Mouse (Mus musculus): ENCODE measurements at regions not wholly inside any gene's neighbourhood (a gene's known extent, or its start where the extent isn't known, plus 50 kb on each side); places are given as distances from the start of the nearest gene placed in this dataset.

GRCm38 (mm10) chr8:127932276-127932675, 426.1 kb upstream of the Nrp1 start:
- Histone ChIP-seq H3K27me3 (ENCODE audit: control insufficient read depth, insufficient read depth, low read length) (no peaks in the 10 kb centered on the region), H3K36me3 (ENCODE audit: control insufficient read depth, insufficient read depth, low read length) (no peaks in the 10 kb centered on the region), H3K27ac (ENCODE audit: low read depth, low read length) (no peak overlapping the region), H3K9ac (ENCODE audit: low read length) (no peak overlapping the region), H3K9me3 (ENCODE audit: control insufficient read depth, low read length) (no peaks in the 10 kb centered on the region), H3K4me2 (no peak overlapping the region), H3K4me3 (ENCODE audit: low read depth, low read length) (no peak overlapping the region), H3K4me1 (ENCODE audit: control insufficient read depth, insufficient read depth, low read length) (no peaks in the 10 kb centered on the region)
- no peak for DNase-seq (ENCODE audit: low spot score, missing footprints)
- no peak for ATAC-seq (ENCODE audit: low FRiP score)
- 86% methylated on average over 1 of the region's 1 CpGs for WGBS

GRCm38 (mm10) chr8:127936792-127937435, 421.5 kb upstream of the Nrp1 start:
- no peak overlapping the region for H3K27ac ChIP-seq (ENCODE audit: low read depth, low read length)
- 89% methylated on average over 6 of the region's 6 CpGs for WGBS
- no peak for ATAC-seq (ENCODE audit: low FRiP score)
- H3K4me2 ChIP-seq, result no peak overlapping the region
- no peaks in the 10 kb centered on the region for H3K27me3 ChIP-seq (ENCODE audit: control insufficient read depth, insufficient read depth, low read length)
- H3K4me1 ChIP-seq (ENCODE audit: control insufficient read depth, insufficient read depth, low read length), result peaks cover 10% of the 10 kb centered on the region
- no peaks in the 10 kb centered on the region for H3K36me3 ChIP-seq (ENCODE audit: control insufficient read depth, insufficient read depth, low read length)
- no peaks in the 10 kb centered on the region for H3K9me3 ChIP-seq (ENCODE audit: control insufficient read depth, low read length)
- no peak overlapping the region for H3K9ac ChIP-seq (ENCODE audit: low read length)
- DNase-seq (ENCODE audit: low spot score, missing footprints), result no peak
- H3K4me3 ChIP-seq (ENCODE audit: low read depth, low read length), result no peak overlapping the region

GRCm38 (mm10) chr8:127939284-127939985, 419.0 kb upstream of the Nrp1 start:
- ATAC-seq (ENCODE audit: low FRiP score), result 0 out of 2 replicates have a peak, but pooled peaks have one; percentile 52
- no peak overlapping the region for H3K27ac ChIP-seq (ENCODE audit: low read depth, low read length)
- H3K4me3 ChIP-seq (ENCODE audit: low read depth, low read length), result no peak overlapping the region
- no peaks in the 10 kb centered on the region for H3K27me3 ChIP-seq (ENCODE audit: control insufficient read depth, insufficient read depth, low read length)
- no peaks in the 10 kb centered on the region for H3K36me3 ChIP-seq (ENCODE audit: control insufficient read depth, insufficient read depth, low read length)
- no peak overlapping the region for H3K9ac ChIP-seq (ENCODE audit: low read length)
- H3K9me3 ChIP-seq (ENCODE audit: control insufficient read depth, low read length), result no peaks in the 10 kb centered on the region
- H3K4me2 ChIP-seq, result no peak overlapping the region
- DNase-seq (ENCODE audit: low spot score, missing footprints), result peak; percentile 85
- 36% methylated on average over 7 of the region's 7 CpGs for WGBS
- H3K4me1 ChIP-seq (ENCODE audit: control insufficient read depth, insufficient read depth, low read length), result peaks cover 10% of the 10 kb centered on the region

- no peak overlapping the region for H3K4me2 ChIP-seq
- H3K27ac ChIP-seq (ENCODE audit: low read depth, low read length), result no peak overlapping the region
- H3K4me3 ChIP-seq (ENCODE audit: low read depth, low read length), result no peak overlapping the region
- no peaks in the 10 kb centered on the region for H3K36me3 ChIP-seq (ENCODE audit: control insufficient read depth, insufficient read depth, low read length)
- 18% methylated on average over 5 of the region's 5 CpGs for WGBS
- no peak for ATAC-seq (ENCODE audit: low FRiP score)
- DNase-seq (ENCODE audit: low spot score, missing footprints), result no peak
- H3K27me3 ChIP-seq (ENCODE audit: control insufficient read depth, insufficient read depth, low read length), result no peaks in the 10 kb centered on the region
- no peaks in the 10 kb centered on the region for H3K9me3 ChIP-seq (ENCODE audit: control insufficient read depth, low read length)
- H3K9ac ChIP-seq (ENCODE audit: low read length), result no peak overlapping the region
- H3K4me1 ChIP-seq (ENCODE audit: control insufficient read depth, insufficient read depth, low read length), result peaks cover 10% of the 10 kb centered on the region
These were observed 418.4 kb upstream of the Nrp1 start for GRCm38 (mm10) chr8:127939986-127940359.

- Histone ChIP-seq H3K36me3 (ENCODE audit: control insufficient read depth, insufficient read depth, low read length) (no peaks in the 10 kb centered on the region), H3K27me3 (ENCODE audit: control insufficient read depth, insufficient read depth, low read length) (no peaks in the 10 kb centered on the region), H3K27ac (ENCODE audit: low read depth, low read length) (no peak overlapping the region), H3K4me3 (ENCODE audit: low read depth, low read length) (no peak overlapping the region), H3K9ac (ENCODE audit: low read length) (no peak overlapping the region), H3K4me2 (no peak overlapping the region), H3K9me3 (ENCODE audit: control insufficient read depth, low read length) (no peaks in the 10 kb centered on the region), H3K4me1 (ENCODE audit: control insufficient read depth, insufficient read depth, low read length) (peaks cover 10% of the 10 kb centered on the region)
- DNase-seq (ENCODE audit: low spot score, missing footprints), result no peak
- no peak for ATAC-seq (ENCODE audit: low FRiP score)
These were observed 416.1 kb upstream of the Nrp1 start for GRCm38 (mm10) chr8:127942319-127942718.

- H3K4me1 ChIP-seq (ENCODE audit: control insufficient read depth, insufficient read depth, low read length), result peaks cover 2% of the 10 kb centered on the region; the same call in 1 of the 2 replicates
- DNase-seq (ENCODE audit: low spot score, missing footprints) (no peak), ATAC-seq (ENCODE audit: low FRiP score) (no peak)
- no peak overlapping the region for H3K27ac ChIP-seq (ENCODE audit: low read depth, low read length)
- no peak overlapping the region for H3K9ac ChIP-seq (ENCODE audit: low read length)
- no peaks in the 10 kb centered on the region for H3K27me3 ChIP-seq (ENCODE audit: control insufficient read depth, insufficient read depth, low read length)
- H3K36me3 ChIP-seq (ENCODE audit: control insufficient read depth, insufficient read depth, low read length), result no peaks in the 10 kb centered on the region
- H3K4me3 ChIP-seq (ENCODE audit: low read depth, low read length), result no peak overlapping the region
- H3K4me2 ChIP-seq, result no peak overlapping the region
- H3K9me3 ChIP-seq (ENCODE audit: control insufficient read depth, low read length), result no peaks in the 10 kb centered on the region
These were observed 413.4 kb upstream of the Nrp1 start for GRCm38 (mm10) chr8:127944955-127945498.

GRCm38 (mm10) chr8:127957571-127957970, 400.8 kb upstream of the Nrp1 start:
- Histone ChIP-seq H3K27me3 (ENCODE audit: control insufficient read depth, insufficient read depth, low read length) (no peaks in the 10 kb centered on the region), H3K4me1 (ENCODE audit: control insufficient read depth, insufficient read depth, low read length) (no peaks in the 10 kb centered on the region), H3K4me2 (no peak overlapping the region), H3K9ac (ENCODE audit: low read length) (no peak overlapping the region), H3K9me3 (ENCODE audit: control insufficient read depth, low read length) (no peaks in the 10 kb centered on the region), H3K27ac (ENCODE audit: low read depth, low read length) (no peak overlapping the region), H3K36me3 (ENCODE audit: control insufficient read depth, insufficient read depth, low read length) (no peaks in the 10 kb centered on the region), H3K4me3 (ENCODE audit: low read depth, low read length) (no peak overlapping the region)
- DNase-seq (ENCODE audit: low spot score, missing footprints) (no peak), ATAC-seq (ENCODE audit: low FRiP score) (no peak)
- WGBS, result 87% methylated on average over 1 of the region's 1 CpGs

GRCm38 (mm10) chr8:127958351-127959044, 399.9 kb upstream of the Nrp1 start:
- no peak overlapping the region for H3K9ac ChIP-seq (ENCODE audit: low read length)
- DNase-seq (ENCODE audit: low spot score, missing footprints), result no peak
- H3K27ac ChIP-seq (ENCODE audit: low read depth, low read length), result no peak overlapping the region
- no peak for ATAC-seq (ENCODE audit: low FRiP score)
- 72% methylated on average over 12 of the region's 12 CpGs for WGBS
- no peaks in the 10 kb centered on the region for H3K4me1 ChIP-seq (ENCODE audit: control insufficient read depth, insufficient read depth, low read length)
- H3K4me2 ChIP-seq, result no peak overlapping the region
- no peak overlapping the region for H3K4me3 ChIP-seq (ENCODE audit: low read depth, low read length)
- H3K27me3 ChIP-seq (ENCODE audit: control insufficient read depth, insufficient read depth, low read length), result no peaks in the 10 kb centered on the region
- no peaks in the 10 kb centered on the region for H3K36me3 ChIP-seq (ENCODE audit: control insufficient read depth, insufficient read depth, low read length)
- no peaks in the 10 kb centered on the region for H3K9me3 ChIP-seq (ENCODE audit: control insufficient read depth, low read length)

- 83% methylated on average over 1 of the region's 1 CpGs for WGBS
- Histone ChIP-seq H3K27me3 (ENCODE audit: control insufficient read depth, insufficient read depth, low read length) (no peaks in the 10 kb centered on the region), H3K27ac (ENCODE audit: low read depth, low read length) (no peak overlapping the region), H3K4me1 (ENCODE audit: control insufficient read depth, insufficient read depth, low read length) (no peaks in the 10 kb centered on the region), H3K9me3 (ENCODE audit: control insufficient read depth, low read length) (no peaks in the 10 kb centered on the region), H3K9ac (ENCODE audit: low read length) (no peak overlapping the region), H3K4me2 (no peak overlapping the region), H3K36me3 (ENCODE audit: control insufficient read depth, insufficient read depth, low read length) (no peaks in the 10 kb centered on the region), H3K4me3 (ENCODE audit: low read depth, low read length) (no peak overlapping the region)
- ATAC-seq (ENCODE audit: low FRiP score) (no peak), DNase-seq (ENCODE audit: low spot score, missing footprints) (no peak)
These were observed 395.5 kb upstream of the Nrp1 start for GRCm38 (mm10) chr8:127962862-127963261.
